Comparison of ENCODE assay signal across 19 mouse cellular contexts in genomic region chr13:113755779-113756178, GRCm38 (mm10). TPM values are rescaled to one million over a fixed set of nuclear protein-coding genes. Genes with fewer than 3 reads are reported as not detected.
DNase-seq lines count a peak whose midpoint lies in the region; ATAC-seq and TF ChIP-seq lines count a peak whose summit lies in the region.
"Had no signal": no experiment of that assay in that cellular context is flagged by ENCODE, and none has a peak within 500 bp of the region (broad histone marks: within the 10 kb centered on the region; RNA-seq: fewer than 3 reads in every experiment).

No protein-coding gene starts in this region.

- no peaks in the 10 kb centered on the region for H3K27me3 ChIP-seq in forebrain, postnatal 0 days (ENCODE audit: insufficient read depth, low read length)
- no peaks in the 10 kb centered on the region for H3K27me3 ChIP-seq in forebrain, embryonic 14.5 days (replicated peaks; ENCODE audit: control insufficient read depth, insufficient read depth, low read length)
- H3K27me3 ChIP-seq in midbrain, postnatal 0 days (ENCODE audit: insufficient read depth, low read length): no peaks in the 10 kb centered on the region
- H3K27me3 ChIP-seq in midbrain, embryonic 15.5 days (replicated peaks): 0 out of 2 replicates have a peak, but pooled peaks cover 3% of the 10 kb centered on the region
- no peaks in the 10 kb centered on the region for H3K27me3 ChIP-seq in intestine, postnatal 0 days (replicated peaks; ENCODE audit: control insufficient read depth, insufficient read depth, low read length)
- H3K27me3 ChIP-seq: embryonic facial prominence, embryonic 15.5 days; hindbrain, embryonic 12.5 days; lung, embryonic 15.5 days; neural tube, embryonic 13.5 days had no signal

- no peak for DNase-seq in forebrain, postnatal 0 days
- no peak for DNase-seq in forebrain, embryonic 14.5 days (ENCODE audit: low spot score)
- DNase-seq in midbrain, postnatal 0 days (ENCODE audit: low spot score): peak; percentile 5
- DNase-seq in spleen, postnatal 10 days (ENCODE audit: low spot score in 2 of 2): no peak
- no peak for DNase-seq in spleen, postnatal 4 days (ENCODE audit: low spot score in 2 of 2)
- no peak for DNase-seq in spleen, adult 18-20 months
- DNase-seq: adrenal gland, postnatal 25 days; cerebellum, adult 9-10 months; gastrocnemius, postnatal 14 days; thymus, postnatal 25 days had no signal

- no peaks in the 10 kb centered on the region for H3K9me3 ChIP-seq in forebrain, postnatal 0 days (ENCODE audit: low read length)
- H3K9me3 ChIP-seq in forebrain, embryonic 14.5 days (replicated peaks; ENCODE audit: control insufficient read depth, low read length): no peaks in the 10 kb centered on the region
- no peaks in the 10 kb centered on the region for H3K9me3 ChIP-seq in midbrain, postnatal 0 days (ENCODE audit: low read length)
- H3K9me3 ChIP-seq in midbrain, embryonic 15.5 days: no peaks in the 10 kb centered on the region
- no peaks in the 10 kb centered on the region for H3K9me3 ChIP-seq in intestine, postnatal 0 days (ENCODE audit: control insufficient read depth)
- H3K9me3 ChIP-seq: embryonic facial prominence, embryonic 15.5 days; forebrain, embryonic 10.5 days; hindbrain, embryonic 12.5 days; liver, embryonic 12.5 days; lung, embryonic 15.5 days; neural tube, embryonic 13.5 days had no signal

- no peak overlapping the region for H3K4me3 ChIP-seq in forebrain, postnatal 0 days (ENCODE audit: low read depth, low read length)
- H3K4me3 ChIP-seq in forebrain, embryonic 14.5 days (ENCODE audit: low read depth, low read length): no peak overlapping the region
- no peak overlapping the region for H3K4me3 ChIP-seq in midbrain, postnatal 0 days (ENCODE audit: low read depth, low read length)
- no peak overlapping the region for H3K4me3 ChIP-seq in midbrain, embryonic 15.5 days
- no peak overlapping the region for H3K4me3 ChIP-seq in intestine, postnatal 0 days (ENCODE audit: low read depth, low read length)
- H3K4me3 ChIP-seq: embryonic facial prominence, embryonic 15.5 days; forebrain, embryonic 10.5 days; hindbrain, embryonic 12.5 days; liver, embryonic 12.5 days; lung, embryonic 15.5 days; neural tube, embryonic 13.5 days had no signal

- 35% methylated on average over 6 of the region's 6 CpGs for WGBS in forebrain, postnatal 0 days
- 27% methylated on average over 6 of the region's 6 CpGs for WGBS in forebrain, embryonic 14.5 days
- WGBS in midbrain, postnatal 0 days: 43% methylated on average over 6 of the region's 6 CpGs
- WGBS in midbrain, embryonic 15.5 days: 45% methylated on average over 6 of the region's 6 CpGs
- 29% methylated on average over 6 of the region's 6 CpGs for WGBS in intestine, postnatal 0 days

- no peaks in the 10 kb centered on the region for H3K36me3 ChIP-seq in forebrain, postnatal 0 days (ENCODE audit: insufficient read depth)
- H3K36me3 ChIP-seq in forebrain, embryonic 14.5 days (ENCODE audit: control insufficient read depth, insufficient read depth, low read length): no peaks in the 10 kb centered on the region
- no peaks in the 10 kb centered on the region for H3K36me3 ChIP-seq in midbrain, postnatal 0 days (ENCODE audit: insufficient read depth, low read length)
- H3K36me3 ChIP-seq in midbrain, embryonic 15.5 days (replicated peaks): no peaks in the 10 kb centered on the region
- H3K36me3 ChIP-seq in intestine, postnatal 0 days (ENCODE audit: control insufficient read depth, insufficient read depth): no peaks in the 10 kb centered on the region
- H3K36me3 ChIP-seq: embryonic facial prominence, embryonic 15.5 days; forebrain, embryonic 10.5 days; hindbrain, embryonic 12.5 days; liver, embryonic 12.5 days; lung, embryonic 15.5 days; neural tube, embryonic 13.5 days had no signal

- H3K4me1 ChIP-seq in forebrain, postnatal 0 days (ENCODE audit: insufficient read depth): no peaks in the 10 kb centered on the region
- no peaks in the 10 kb centered on the region for H3K4me1 ChIP-seq in forebrain, embryonic 14.5 days (ENCODE audit: control insufficient read depth, insufficient read depth, low read length)
- no peaks in the 10 kb centered on the region; the same call in 1 of the 2 replicates for H3K4me1 ChIP-seq in midbrain, postnatal 0 days (ENCODE audit: insufficient read depth, low read length)
- no peaks in the 10 kb centered on the region for H3K4me1 ChIP-seq in midbrain, embryonic 15.5 days
- peaks cover 6% of the 10 kb centered on the region; the same call in 1 of the 2 replicates for H3K4me1 ChIP-seq in intestine, postnatal 0 days (replicated peaks; ENCODE audit: control insufficient read depth, insufficient read depth, low read length)
- H3K4me1 ChIP-seq: hindbrain, embryonic 12.5 days; lung, embryonic 15.5 days; neural tube, embryonic 13.5 days had no signal

- H3K9ac ChIP-seq in forebrain, postnatal 0 days: no peak overlapping the region
- H3K9ac ChIP-seq in forebrain, embryonic 14.5 days (ENCODE audit: low read length): no peak overlapping the region
- no peak overlapping the region for H3K9ac ChIP-seq in midbrain, postnatal 0 days (replicated peaks; ENCODE audit: low read length, poor library complexity, severe bottlenecking)
- H3K9ac ChIP-seq in midbrain, embryonic 15.5 days: no peak overlapping the region
- no peak overlapping the region for H3K9ac ChIP-seq in intestine, postnatal 0 days (ENCODE audit: low read depth, low read length)
- H3K9ac ChIP-seq: embryonic facial prominence, embryonic 15.5 days; hindbrain, embryonic 12.5 days; liver, embryonic 12.5 days; lung, embryonic 15.5 days; neural tube, embryonic 13.5 days had no signal

- TF ChIP-seq CTCF in forebrain, postnatal 0 days (IDR thresholded peaks at IDR 0.05; ENCODE audit: low read depth): no peak
- no peak for TF ChIP-seq CTCF in midbrain, postnatal 0 days (IDR thresholded peaks at IDR 0.05)
- TF ChIP-seq CTCF in intestine, postnatal 0 days (IDR thresholded peaks at IDR 0.05; ENCODE audit: low read depth): no peak

- ATAC-seq in forebrain, postnatal 0 days: peak; percentile 48; the same call in 1 of the 2 replicates
- no peak for ATAC-seq in forebrain, embryonic 14.5 days
- ATAC-seq in midbrain, postnatal 0 days (ENCODE audit: low FRiP score): no peak
- no peak for ATAC-seq in midbrain, embryonic 15.5 days (replicated peaks)
- peak; percentile 31 for ATAC-seq in intestine, postnatal 0 days
- ATAC-seq: liver, embryonic 12.5 days; Patski had no signal

- H3K27ac ChIP-seq in forebrain, postnatal 0 days (ENCODE audit: low read depth, low read length): no peak overlapping the region
- no peak overlapping the region for H3K27ac ChIP-seq in forebrain, embryonic 14.5 days (ENCODE audit: low read depth, low read length)
- no peak overlapping the region for H3K27ac ChIP-seq in midbrain, postnatal 0 days (ENCODE audit: low read depth, low read length)
- H3K27ac ChIP-seq in midbrain, embryonic 15.5 days: no peak overlapping the region
- H3K27ac ChIP-seq in intestine, postnatal 0 days (ENCODE audit: low read depth, low read length): peak overlapping the region; percentile 88
- H3K27ac ChIP-seq: embryonic facial prominence, embryonic 15.5 days; forebrain, embryonic 10.5 days; hindbrain, embryonic 12.5 days; liver, embryonic 12.5 days; lung, embryonic 15.5 days; neural tube, embryonic 13.5 days had no signal

- H3K4me2 ChIP-seq in forebrain, postnatal 0 days (ENCODE audit: low read depth): no peak overlapping the region
- H3K4me2 ChIP-seq in forebrain, embryonic 14.5 days (ENCODE audit: low read length): no peak overlapping the region
- H3K4me2 ChIP-seq in midbrain, postnatal 0 days (ENCODE audit: low read depth, low read length, poor library complexity, severe bottlenecking): no peak overlapping the region
- H3K4me2 ChIP-seq in midbrain, embryonic 15.5 days: no peak overlapping the region
- H3K4me2 ChIP-seq in intestine, postnatal 0 days (replicated peaks; ENCODE audit: low read depth): peak overlapping the region; percentile 35
- H3K4me2 ChIP-seq: embryonic facial prominence, embryonic 15.5 days; hindbrain, embryonic 12.5 days; liver, embryonic 12.5 days; lung, embryonic 15.5 days; neural tube, embryonic 13.5 days had no signal

RNA-seq across cellular contexts. Expression of gene Arl15, which starts 38.5 kb away (rescaled TPM):
- 44.0 and 46.5 TPM in 2 replicates for total RNA-seq in forebrain, postnatal 0 days (2014; rRNA removed)
- 17.4 and 18.5 TPM in 2 replicates for polyA plus RNA-seq in forebrain, postnatal 0 days (2015; fragmentation: Nextera tagmentation; extraction: Ambion mirVana)
- 18.7 and 22.5 TPM in 2 replicates for polyA plus RNA-seq in forebrain, embryonic 14.5 days (2014; fragmentation: Nextera tagmentation; extraction: Ambion mirVana)
- 50.1 and 54.8 TPM in 2 replicates for total RNA-seq in midbrain, postnatal 0 days (2014; rRNA removed)
- 13.0 and 16.8 TPM in 2 replicates for polyA plus RNA-seq in midbrain, postnatal 0 days (2015; fragmentation: Nextera tagmentation; extraction: Ambion mirVana)
- 15.3 and 18.5 TPM in 2 replicates for polyA plus RNA-seq in midbrain, embryonic 15.5 days (2015; fragmentation: Nextera tagmentation; extraction: Ambion mirVana)
- 4.9 and 5.9 TPM in 2 replicates for polyA plus RNA-seq in intestine, postnatal 0 days (2015; fragmentation: Nextera tagmentation; extraction: Ambion mirVana)

Comparison
In these comparisons a context has a peak if more than half of its experiments do, and no peak if none do; other contexts are left out.
1. ATAC-seq: peak in forebrain, postnatal 0 days (single experiment) and intestine, postnatal 0 days (single experiment); none in forebrain, embryonic 14.5 days (single experiment), midbrain, postnatal 0 days (single experiment) and midbrain, embryonic 15.5 days (single experiment).